Mouse (Mus musculus): ENCODE measurements around the gene Apoc2. TPM values are rescaled to one million over a fixed set of nuclear protein-coding genes. Genes with fewer than 3 reads are reported as not detected.

Gene Apoc2
- polyA plus RNA-seq, 1 experiment from 2014 or later: 0.37 TPM

GRCm38 (mm10) chr7:19696336-19696873 is 18.7 kb upstream of the Apoc2 start:
- Histone ChIP-seq H3K4me2 (ENCODE audit: low read length) (no peak overlapping the region), H3K4me1 (ENCODE audit: control insufficient read depth, insufficient read depth, low read length) (peaks cover 16% of the 10 kb centered on the region), H3K9me3 (ENCODE audit: control insufficient read depth, low read length) (no peaks in the 10 kb centered on the region), H3K27ac (replicated peaks; ENCODE audit: low read depth, low read length) (no peak overlapping the region), H3K4me3 (replicated peaks; ENCODE audit: low read depth, low read length) (no peak overlapping the region), H3K36me3 (ENCODE audit: control insufficient read depth, insufficient read depth, low read length) (0 out of 2 replicates have a peak, but pooled peaks cover under 1% of the 10 kb centered on the region), H3K27me3 (ENCODE audit: control insufficient read depth, insufficient read depth, low read length) (no peaks in the 10 kb centered on the region), H3K9ac (replicated peaks; ENCODE audit: low read length) (no peak overlapping the region)
- 95% methylated on average over 34 of the region's 34 CpGs for WGBS
- DNase-seq: no peak
- no peak for ATAC-seq (ENCODE audit: low FRiP score, low TSS enrichment)

GRCm38 (mm10) chr7:19695881-19696280 is 18.1 kb upstream of the Apoc2 start:
- 91% methylated on average over 6 of the region's 6 CpGs for WGBS
- no peak for DNase-seq
- ATAC-seq (ENCODE audit: low FRiP score, low TSS enrichment): no peak
- Histone ChIP-seq H3K4me1 (ENCODE audit: control insufficient read depth, insufficient read depth, low read length) (peaks cover 16% of the 10 kb centered on the region), H3K9ac (replicated peaks; ENCODE audit: low read length) (no peak overlapping the region), H3K27me3 (ENCODE audit: control insufficient read depth, insufficient read depth, low read length) (no peaks in the 10 kb centered on the region), H3K27ac (replicated peaks; ENCODE audit: low read depth, low read length) (no peak overlapping the region), H3K4me2 (ENCODE audit: low read length) (no peak overlapping the region), H3K9me3 (ENCODE audit: control insufficient read depth, low read length) (no peaks in the 10 kb centered on the region), H3K4me3 (replicated peaks; ENCODE audit: low read depth, low read length) (no peak overlapping the region), H3K36me3 (ENCODE audit: control insufficient read depth, insufficient read depth, low read length) (no peaks in the 10 kb centered on the region)

DNA sequence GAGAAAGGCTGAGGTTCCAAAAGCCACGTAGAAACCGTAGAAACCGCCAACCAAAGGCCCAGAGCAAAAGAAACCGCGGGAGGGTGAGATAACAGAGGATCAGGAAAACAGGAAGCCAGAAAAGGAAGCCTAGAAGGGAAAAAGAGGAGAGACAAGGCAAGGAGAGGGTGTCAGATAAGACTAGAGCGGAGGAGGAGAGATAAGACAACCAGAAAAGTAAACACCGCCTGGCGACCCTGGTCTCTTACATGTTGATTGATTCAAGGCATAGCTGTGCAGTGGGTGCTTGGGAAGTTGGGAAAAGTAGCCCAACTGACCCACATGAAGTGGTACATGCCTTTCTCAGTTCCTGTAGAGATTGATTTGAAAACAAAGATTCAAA is 17.5 kb upstream of the Apoc2 start:
- Histone ChIP-seq H3K27me3 (ENCODE audit: control insufficient read depth, insufficient read depth, low read length) (no peaks in the 10 kb centered on the region), H3K4me1 (ENCODE audit: control insufficient read depth, insufficient read depth, low read length) (peaks cover 16% of the 10 kb centered on the region), H3K4me2 (ENCODE audit: low read length) (no peak overlapping the region), H3K9ac (replicated peaks; ENCODE audit: low read length) (no peak overlapping the region), H3K4me3 (replicated peaks; ENCODE audit: low read depth, low read length) (no peak overlapping the region), H3K9me3 (ENCODE audit: control insufficient read depth, low read length) (no peaks in the 10 kb centered on the region), H3K36me3 (ENCODE audit: control insufficient read depth, insufficient read depth, low read length) (no peaks in the 10 kb centered on the region), H3K27ac (replicated peaks; ENCODE audit: low read depth, low read length) (no peak overlapping the region)
- DNase-seq (no peak), ATAC-seq (ENCODE audit: low FRiP score, low TSS enrichment) (no peak)
- WGBS: 63% methylated on average over 8 of the region's 8 CpGs

GRCm38 (mm10) chr7:19694336-19695212 is 16.8 kb upstream of the Apoc2 start:
- Histone ChIP-seq H3K4me1 (ENCODE audit: control insufficient read depth, insufficient read depth, low read length) (peaks cover 16% of the 10 kb centered on the region), H3K4me3 (replicated peaks; ENCODE audit: low read depth, low read length) (no peak overlapping the region), H3K4me2 (ENCODE audit: low read length) (no peak overlapping the region), H3K27me3 (ENCODE audit: control insufficient read depth, insufficient read depth, low read length) (no peaks in the 10 kb centered on the region), H3K9ac (replicated peaks; ENCODE audit: low read length) (no peak overlapping the region), H3K36me3 (ENCODE audit: control insufficient read depth, insufficient read depth, low read length) (no peaks in the 10 kb centered on the region), H3K27ac (replicated peaks; ENCODE audit: low read depth, low read length) (no peak overlapping the region), H3K9me3 (ENCODE audit: control insufficient read depth, low read length) (no peaks in the 10 kb centered on the region)
- 90% methylated on average over 10 of the region's 10 CpGs for WGBS
- ATAC-seq (ENCODE audit: low FRiP score, low TSS enrichment) (no peak), DNase-seq (no peak)

DNA sequence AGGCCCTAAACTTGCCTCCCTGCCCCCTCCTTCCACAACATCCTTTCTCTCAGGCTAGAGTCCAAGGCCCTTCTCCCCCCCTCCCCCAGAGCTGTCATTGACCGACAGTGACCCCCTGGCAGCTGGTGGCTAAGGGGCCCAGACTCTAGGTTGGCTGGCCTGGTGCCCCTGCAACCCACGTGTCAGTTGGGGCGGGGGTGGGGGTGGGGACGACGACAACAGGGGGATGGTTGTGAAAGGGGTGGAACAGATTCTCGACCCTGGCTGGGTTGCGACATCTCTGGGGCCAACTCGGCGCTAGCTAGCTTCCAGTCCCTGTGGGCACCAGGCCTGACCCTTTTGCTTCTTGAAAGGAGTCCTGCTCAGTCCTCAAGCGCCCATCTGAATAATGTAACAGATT is 15.7 kb upstream of the Apoc2 start:
- peaks cover 5% of the 10 kb centered on the region; the same call in 1 of the 2 replicates for H3K4me1 ChIP-seq (ENCODE audit: control insufficient read depth, insufficient read depth, low read length)
- no peak overlapping the region for H3K4me3 ChIP-seq (replicated peaks; ENCODE audit: low read depth, low read length)
- no peak overlapping the region for H3K4me2 ChIP-seq (ENCODE audit: low read length)
- WGBS: 22% methylated on average over 10 of the region's 10 CpGs
- peak; percentile 9 for DNase-seq
- H3K9ac ChIP-seq (replicated peaks; ENCODE audit: low read length): no peak overlapping the region
- H3K36me3 ChIP-seq (ENCODE audit: control insufficient read depth, insufficient read depth, low read length): no peaks in the 10 kb centered on the region
- H3K27ac ChIP-seq (replicated peaks; ENCODE audit: low read depth, low read length): no peak overlapping the region
- no peaks in the 10 kb centered on the region for H3K9me3 ChIP-seq (ENCODE audit: control insufficient read depth, low read length)
- no peak for ATAC-seq (ENCODE audit: low FRiP score, low TSS enrichment)
- no peaks in the 10 kb centered on the region for H3K27me3 ChIP-seq (ENCODE audit: control insufficient read depth, insufficient read depth, low read length)

DNA sequence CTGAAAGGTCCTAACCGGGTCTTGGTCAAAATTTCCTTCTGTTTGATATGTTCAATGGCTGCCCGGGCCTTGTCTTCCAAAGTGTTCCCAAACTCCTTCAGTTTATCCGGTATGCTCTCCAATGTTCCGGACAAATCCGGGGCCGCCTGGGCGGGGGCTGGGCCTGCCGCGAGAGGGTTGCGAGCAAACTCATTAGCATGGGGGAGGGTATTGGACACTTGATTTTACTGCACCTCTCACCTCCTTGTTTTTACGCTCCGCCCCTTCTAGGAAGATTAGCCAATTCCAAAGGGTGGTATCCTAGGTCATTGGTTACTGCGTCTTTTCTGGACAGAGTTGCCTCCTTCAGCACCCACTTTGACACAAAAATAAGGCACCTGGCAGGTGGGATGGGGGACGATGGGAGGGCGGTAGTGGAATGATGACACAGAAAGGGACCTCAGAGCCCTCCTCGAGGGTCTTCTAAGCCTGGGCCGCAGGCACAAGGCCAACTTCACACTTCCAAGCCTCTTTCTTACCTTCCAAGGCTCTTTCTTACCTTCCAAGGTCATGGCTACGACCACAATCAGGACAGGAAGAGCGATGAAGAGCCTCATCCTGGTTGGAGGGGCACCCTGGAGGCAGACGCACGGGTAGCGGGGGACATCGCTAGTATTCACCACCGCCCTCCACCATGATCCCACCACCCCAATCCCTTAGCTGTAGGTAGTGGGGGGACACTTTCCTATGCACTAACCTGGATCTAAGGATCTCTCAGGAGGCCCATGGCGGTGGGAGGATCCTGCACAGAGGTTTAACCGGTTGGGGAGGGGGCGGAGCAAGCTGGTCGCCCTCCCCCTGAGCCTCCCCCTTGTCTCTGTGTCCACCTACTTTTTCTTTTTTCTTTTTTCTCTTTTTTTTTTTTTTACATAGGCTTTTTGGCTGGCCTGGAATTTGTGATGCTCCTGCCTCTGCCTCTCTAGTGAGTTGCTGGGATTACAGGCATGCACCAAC is 14.4 kb upstream of the Apoc2 start, which contains the start of gene Apoc1:
Gene Apoc1 (minus strand): TSS at position 788 of the 993 bp plus-strand sequence.
- DNase-seq (no peak), ATAC-seq (ENCODE audit: low FRiP score, low TSS enrichment) (no peak)
- no peaks in the 10 kb centered on the region for H3K27me3 ChIP-seq (ENCODE audit: control insufficient read depth, insufficient read depth, low read length)
- no peak within 1 kb of the TSS for H3K4me3 ChIP-seq (replicated peaks; ENCODE audit: low read depth, low read length)
- no peaks in the 10 kb centered on the region for H3K36me3 ChIP-seq (ENCODE audit: control insufficient read depth, insufficient read depth, low read length)
- no peaks in the 10 kb centered on the region for H3K9me3 ChIP-seq (ENCODE audit: control insufficient read depth, low read length)
- no peak within 1 kb of the TSS for H3K9ac ChIP-seq (replicated peaks; ENCODE audit: low read length)
- no peak within 1 kb of the TSS for H3K4me2 ChIP-seq (ENCODE audit: low read length)
- H3K27ac ChIP-seq (replicated peaks; ENCODE audit: low read depth, low read length): no peak within 1 kb of the TSS
- WGBS: 45% methylated on average over 28 of the region's 28 CpGs
- no peaks in the 10 kb centered on the region for H3K4me1 ChIP-seq (ENCODE audit: control insufficient read depth, insufficient read depth, low read length)

DNA sequence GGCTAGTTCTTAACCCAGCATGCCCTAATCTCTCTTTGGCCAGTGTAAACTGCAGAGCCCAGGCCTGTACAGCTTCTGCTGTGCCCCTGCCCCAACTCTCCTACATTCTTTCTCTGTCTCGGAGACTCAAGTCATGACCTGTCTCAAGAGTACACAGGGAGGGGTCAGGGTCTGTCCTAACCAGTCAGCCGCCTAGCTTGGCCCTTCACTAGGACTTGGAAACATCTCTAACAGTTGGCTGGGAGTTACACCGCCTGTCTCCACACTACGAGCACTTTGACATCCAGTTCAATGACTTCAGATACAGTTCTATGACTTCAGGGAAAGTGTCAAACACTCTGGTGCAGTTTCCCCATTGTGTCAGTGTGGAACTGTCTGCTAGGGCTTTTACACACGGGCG is 13.7 kb upstream of the Apoc2 start:
- ATAC-seq (ENCODE audit: low FRiP score, low TSS enrichment): no peak
- Histone ChIP-seq H3K27me3 (ENCODE audit: control insufficient read depth, insufficient read depth, low read length) (no peaks in the 10 kb centered on the region), H3K4me2 (ENCODE audit: low read length) (no peak overlapping the region), H3K4me1 (ENCODE audit: control insufficient read depth, insufficient read depth, low read length) (no peaks in the 10 kb centered on the region), H3K9ac (replicated peaks; ENCODE audit: low read length) (no peak overlapping the region), H3K27ac (replicated peaks; ENCODE audit: low read depth, low read length) (no peak overlapping the region), H3K36me3 (ENCODE audit: control insufficient read depth, insufficient read depth, low read length) (no peaks in the 10 kb centered on the region), H3K9me3 (ENCODE audit: control insufficient read depth, low read length) (no peaks in the 10 kb centered on the region), H3K4me3 (replicated peaks; ENCODE audit: low read depth, low read length) (no peak overlapping the region)
- WGBS: 79% methylated on average over 6 of the region's 6 CpGs
- DNase-seq: no peak

GRCm38 (mm10) chr7:19690845-19691244 is 13.1 kb upstream of the Apoc2 start:
- Histone ChIP-seq H3K27ac (replicated peaks; ENCODE audit: low read depth, low read length) (no peak overlapping the region), H3K9ac (replicated peaks; ENCODE audit: low read length) (no peak overlapping the region), H3K27me3 (ENCODE audit: control insufficient read depth, insufficient read depth, low read length) (no peaks in the 10 kb centered on the region), H3K9me3 (ENCODE audit: control insufficient read depth, low read length) (no peaks in the 10 kb centered on the region), H3K4me1 (ENCODE audit: control insufficient read depth, insufficient read depth, low read length) (no peaks in the 10 kb centered on the region), H3K4me2 (ENCODE audit: low read length) (no peak overlapping the region), H3K36me3 (ENCODE audit: control insufficient read depth, insufficient read depth, low read length) (no peaks in the 10 kb centered on the region), H3K4me3 (replicated peaks; ENCODE audit: low read depth, low read length) (no peak overlapping the region)
- WGBS: 85% methylated on average over 4 of the region's 4 CpGs
- ATAC-seq (ENCODE audit: low FRiP score, low TSS enrichment): no peak
- no peak for DNase-seq
